Comparison of ENCODE assay signal across 8 mouse cellular contexts in the genomic region with DNA sequence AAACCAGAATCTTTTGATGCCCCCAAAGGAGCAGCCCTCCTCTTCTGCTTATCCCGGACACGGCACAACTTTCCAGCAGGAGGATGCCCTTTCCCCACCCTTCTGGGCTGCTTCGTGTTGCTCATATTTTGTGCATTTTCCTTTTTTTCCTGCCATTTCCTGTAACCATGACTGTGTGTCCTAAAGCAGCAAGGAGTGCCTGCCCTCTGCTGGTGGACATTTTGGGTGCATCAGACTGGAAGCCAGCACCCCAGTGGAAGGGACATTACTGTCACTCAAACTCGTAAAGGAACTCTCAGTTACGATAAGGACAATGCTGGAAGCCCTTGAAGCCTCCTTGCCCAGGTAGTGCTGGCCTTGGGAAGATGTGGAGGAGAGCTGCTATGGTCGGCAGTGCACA. TPM values are rescaled to one million over a fixed set of nuclear protein-coding genes. Genes with fewer than 3 reads are reported as not detected.
A peak's percentile ranks its signal among the peaks of the same experiment; 100 is the strongest.
DNase-seq lines count a peak whose midpoint lies in the region; ATAC-seq and TF ChIP-seq lines count a peak whose summit lies in the region.

No protein-coding gene starts in this region.

- no peak for TF ChIP-seq POLR2A in cortical plate, adult 2 months (IDR thresholded peaks at IDR 0.05; ENCODE audit: extremely low read depth, insufficient read depth, low read length)
- no peak for TF ChIP-seq POLR2A in olfactory bulb, adult 2 months (IDR thresholded peaks at IDR 0.05; ENCODE audit: insufficient read depth, low read depth, low read length)
- TF ChIP-seq POLR2A in thymus, adult 2 months (IDR thresholded peaks at IDR 0.05; ENCODE audit: control insufficient read depth, extremely low read depth, insufficient read depth, low read length, poor library complexity): no peak

- 27% methylated on average over 6 of the region's 6 CpGs for WGBS in kidney, embryonic 15.5 days
- WGBS in liver, postnatal 0 days (ENCODE audit: insufficient replicate concordance): 26% methylated on average over 6 of the region's 6 CpGs
- 30% methylated on average over 6 of the region's 6 CpGs for WGBS in olfactory bulb, adult 2 months
- WGBS in thymus, adult 2 months: 37% methylated on average over 6 of the region's 6 CpGs

- no peak overlapping the region for H3K9ac ChIP-seq in kidney, embryonic 15.5 days
- H3K9ac ChIP-seq in liver, postnatal 0 days (replicated peaks): no peak overlapping the region

- H3K4me1 ChIP-seq in cortical plate, adult 2 months (ENCODE audit: control insufficient read depth, insufficient read depth, low read length): peaks cover 9% of the 10 kb centered on the region; the same call in 1 of the 2 replicates
- peaks cover 5% of the 10 kb centered on the region for H3K4me1 ChIP-seq in kidney, embryonic 15.5 days
- H3K4me1 ChIP-seq in liver, postnatal 0 days (ENCODE audit: insufficient read depth): no peaks in the 10 kb centered on the region
- H3K4me1 ChIP-seq in olfactory bulb, adult 2 months (ENCODE audit: control insufficient read depth, insufficient read depth, low read length): peaks cover 5% of the 10 kb centered on the region; the same call in 1 of the 2 replicates
- no peaks in the 10 kb centered on the region; the same call in 1 of the 2 replicates for H3K4me1 ChIP-seq in thymus, adult 2 months (replicated peaks; ENCODE audit: control insufficient read depth, insufficient read depth, low read length)

- no peak overlapping the region for H3K27ac ChIP-seq in cortical plate, adult 2 months (ENCODE audit: insufficient read depth, low read length)
- H3K27ac ChIP-seq in kidney, embryonic 15.5 days: no peak overlapping the region
- H3K27ac ChIP-seq in liver, postnatal 0 days (ENCODE audit: low read depth): no peak overlapping the region
- H3K27ac ChIP-seq in olfactory bulb, adult 2 months (ENCODE audit: insufficient read depth, low read depth, low read length): no peak overlapping the region
- H3K27ac ChIP-seq in thymus, adult 2 months (ENCODE audit: control insufficient read depth, insufficient read depth, low read length): no peak overlapping the region

- H3K9me3 ChIP-seq in kidney, embryonic 15.5 days (replicated peaks): no peaks in the 10 kb centered on the region
- H3K9me3 ChIP-seq in liver, postnatal 0 days (ENCODE audit: low read length): no peaks in the 10 kb centered on the region

- no peak overlapping the region for H3K4me2 ChIP-seq in kidney, embryonic 15.5 days
- H3K4me2 ChIP-seq in liver, postnatal 0 days (ENCODE audit: low read depth, low read length): no peak overlapping the region

- DNase-seq in 416B (ENCODE audit: low read depth) (peak; percentile 71), ZHBTc4 (ENCODE audit: low read depth, low spot score) (peak; percentile 52)
- DNase-seq in liver, postnatal 0 days: peak; percentile 79
- peak; percentile 70 for DNase-seq in thymus, adult 2 months

- peak; percentile 83 for TF ChIP-seq CTCF in cortical plate, adult 2 months (IDR thresholded peaks at IDR 0.05; ENCODE audit: extremely low read depth, insufficient read depth, low read length)
- peak; percentile 97 for TF ChIP-seq CTCF in liver, postnatal 0 days (IDR thresholded peaks at IDR 0.05; ENCODE audit: low read depth)
- peak; percentile 35; the same call in 1 of the 2 replicates for TF ChIP-seq CTCF in olfactory bulb, adult 2 months (IDR thresholded peaks at IDR 0.05; ENCODE audit: insufficient read depth, low read depth, low read length)
- TF ChIP-seq CTCF in thymus, adult 2 months (IDR thresholded peaks at IDR 0.05; ENCODE audit: borderline replicate concordance, control insufficient read depth, extremely low read depth, insufficient read depth, low read length, poor library complexity): peak; percentile 58; the same call in 1 of the 2 replicates

- no peaks in the 10 kb centered on the region for H3K27me3 ChIP-seq in kidney, embryonic 15.5 days
- H3K27me3 ChIP-seq in liver, postnatal 0 days (ENCODE audit: insufficient read depth, low read length): no peaks in the 10 kb centered on the region
- no peaks in the 10 kb centered on the region for H3K27me3 ChIP-seq in thymus, adult 2 months (ENCODE audit: control insufficient read depth, insufficient read depth, low read length)

- no peak overlapping the region for H3K4me3 ChIP-seq in cortical plate, adult 2 months (ENCODE audit: insufficient read depth, low read length)
- H3K4me3 ChIP-seq in kidney, embryonic 15.5 days (replicated peaks): no peak overlapping the region
- no peak overlapping the region for H3K4me3 ChIP-seq in liver, postnatal 0 days (ENCODE audit: low read depth, low read length)
- H3K4me3 ChIP-seq in olfactory bulb, adult 2 months (ENCODE audit: insufficient read depth, low read depth, low read length): no peak overlapping the region
- no peak overlapping the region for H3K4me3 ChIP-seq in thymus, adult 2 months (ENCODE audit: control insufficient read depth, insufficient read depth, low read length)

- H3K36me3 ChIP-seq in kidney, embryonic 15.5 days: no peaks in the 10 kb centered on the region
- no peaks in the 10 kb centered on the region for H3K36me3 ChIP-seq in liver, postnatal 0 days (replicated peaks; ENCODE audit: insufficient read depth, low read length)
- H3K36me3 ChIP-seq in thymus, adult 2 months (ENCODE audit: control insufficient read depth, insufficient read depth, low read length): no peaks in the 10 kb centered on the region

- no peak for TF ChIP-seq EP300 in liver, postnatal 0 days (IDR thresholded peaks at IDR 0.05; ENCODE audit: low read depth)

- peak; percentile 66 for ATAC-seq in granulocyte monocyte progenitor cell, adult 5-6 weeks (replicated peaks; ENCODE audit: poor library complexity, severe bottlenecking)
- peak; percentile 61; the same call in 1 of the 2 replicates for ATAC-seq in kidney, embryonic 15.5 days (replicated peaks; ENCODE audit: low FRiP score)
- ATAC-seq in liver, postnatal 0 days: peak; percentile 50; the same call in 1 of the 2 replicates

RNA-seq across cellular contexts. Expression of a gene that starts 30.9 kb away (rescaled TPM):
- polyA plus RNA-seq in cortical plate, adult 2 months (2012; rRNA removed): 22.5 and 22.6 TPM in 2 replicates
- total RNA-seq in granulocyte monocyte progenitor cell, adult 5-6 weeks (2014; fragmentation: Nextera tagmentation): 1.8 and 4.2 TPM in 2 replicates
- 0.99 and 2.7 TPM in 2 replicates for total RNA-seq in granulocyte monocyte progenitor cell, adult 5-6 weeks (2017)
- polyA plus RNA-seq in kidney, embryonic 15.5 days (2015; fragmentation: Nextera tagmentation; extraction: Ambion mirVana): 28.1 and 30.2 TPM in 2 replicates
- 35.6 and 42.0 TPM in 2 replicates for polyA plus RNA-seq in liver, postnatal 0 days (2015; fragmentation: Nextera tagmentation; extraction: Ambion mirVana)
- not detected in 2 replicates for polyA plus RNA-seq in olfactory bulb, adult 2 months (2012; ENCODE audit: insufficient read depth, insufficient read length, low replicate concordance, missing spikeins)
- 51.3 and 66.5 TPM in 2 replicates for polyA plus RNA-seq in thymus, adult 2 months (2012; rRNA removed)

RNA-seq across cellular contexts. Expression of a gene that starts 52.2 kb away (rescaled TPM):
- 205 and 221 TPM in 2 replicates for polyA plus RNA-seq in cortical plate, adult 2 months (2012; rRNA removed)
- total RNA-seq in granulocyte monocyte progenitor cell, adult 5-6 weeks (2014; fragmentation: Nextera tagmentation): not detected in 2 replicates
- not detected in 2 replicates for total RNA-seq in granulocyte monocyte progenitor cell, adult 5-6 weeks (2017)
- polyA plus RNA-seq in kidney, embryonic 15.5 days (2015; fragmentation: Nextera tagmentation; extraction: Ambion mirVana): 0.66 and 0.92 TPM in 2 replicates
- polyA plus RNA-seq in liver, postnatal 0 days (2015; fragmentation: Nextera tagmentation; extraction: Ambion mirVana): not detected in 2 replicates
- not detected in 2 replicates for polyA plus RNA-seq in olfactory bulb, adult 2 months (2012; ENCODE audit: insufficient read depth, insufficient read length, low replicate concordance, missing spikeins)
- polyA plus RNA-seq in thymus, adult 2 months (2012; rRNA removed): 1.3 and 2.2 TPM in 2 replicates

Comparison
In these comparisons a context has a peak if more than half of its experiments do, and no peak if none do; other contexts are left out.
1. CTCF ChIP-seq: peak in every context shown above with its lines; median percentile 97 in liver, postnatal 0 days; 83 in cortical plate, adult 2 months; 58 in thymus, adult 2 months; 35 in olfactory bulb, adult 2 months.
2. RNA of a gene that starts 30.9 kb away (polyA plus RNA-seq): 51.3 to 66.5 TPM in thymus, adult 2 months, 35.6 to 42.0 TPM in liver, postnatal 0 days, 28.1 to 30.2 TPM in kidney, embryonic 15.5 days and 22.5 to 22.6 TPM in cortical plate, adult 2 months; not detected in olfactory bulb, adult 2 months; every median in the first group is over 10 times any median in the second.
3. Peak in every context shown above with its lines, with median percentiles within 50 percentile points of each other: DNase-seq and ATAC-seq.